ENCODE assay signal across 21 mouse cellular contexts in genomic region chr3:37477438-37478188, GRCm38 (mm10). TPM values are rescaled to one million over a fixed set of nuclear protein-coding genes. Genes with fewer than 3 reads are reported as not detected.
DNase-seq lines count a peak whose midpoint lies in the region; ATAC-seq and TF ChIP-seq lines count a peak whose summit lies in the region.
"Had no signal": no experiment of that assay in that cellular context is flagged by ENCODE, and none has a peak within 500 bp of the region (broad histone marks: within the 10 kb centered on the region; RNA-seq: fewer than 3 reads in every experiment).

No protein-coding gene starts in this region.

- H3ac ChIP-seq in myocyte (ENCODE audit: control insufficient read depth, insufficient read length): no peak overlapping the region

- ATAC-seq in forebrain, embryonic 14.5 days: no peak
- ATAC-seq in forebrain, embryonic 16.5 days: no peak
- no peak for ATAC-seq in megakaryocyte, adult 5-6 weeks (ENCODE audit: poor library complexity, severe bottlenecking)
- ATAC-seq in erythroblast, adult 5-6 weeks (replicated peaks; ENCODE audit: low FRiP score, poor library complexity, severe bottlenecking): peak; percentile 69
- no peak for ATAC-seq in intestine, embryonic 16.5 days
- ATAC-seq: Patski had no signal

- no peak overlapping the region for H3K4me2 ChIP-seq in forebrain, embryonic 14.5 days (ENCODE audit: low read length)
- H3K4me2 ChIP-seq in forebrain, embryonic 16.5 days (ENCODE audit: low read length): no peak overlapping the region
- peak overlapping the region; percentile 39 for H3K4me2 ChIP-seq in myocyte (ENCODE audit: low read depth)
- no peak overlapping the region for H3K4me2 ChIP-seq in intestine, embryonic 16.5 days (ENCODE audit: low read depth, low read length)
- H3K4me2 ChIP-seq: embryonic facial prominence, embryonic 15.5 days; forebrain, embryonic 12.5 days; heart, embryonic 15.5 days; kidney, embryonic 15.5 days; liver, embryonic 13.5 days; midbrain, embryonic 12.5 days; stomach, embryonic 15.5 days had no signal

- H3K27me3 ChIP-seq in forebrain, embryonic 14.5 days (replicated peaks; ENCODE audit: control insufficient read depth, insufficient read depth, low read length): no peaks in the 10 kb centered on the region
- no peaks in the 10 kb centered on the region for H3K27me3 ChIP-seq in forebrain, embryonic 16.5 days (replicated peaks; ENCODE audit: control insufficient read depth, insufficient read depth, low read length)
- no peaks in the 10 kb centered on the region for H3K27me3 ChIP-seq in megakaryocyte, embryonic 14.5 days (replicated peaks)
- H3K27me3 ChIP-seq in myocyte (ENCODE audit: control insufficient read depth, insufficient read depth, insufficient read length): no peaks in the 10 kb centered on the region
- no peaks in the 10 kb centered on the region for H3K27me3 ChIP-seq in intestine, embryonic 16.5 days (replicated peaks; ENCODE audit: control insufficient read depth, insufficient read depth, low read length)
- H3K27me3 ChIP-seq: embryonic facial prominence, embryonic 15.5 days; forebrain, embryonic 12.5 days; heart, embryonic 15.5 days; kidney, embryonic 15.5 days; liver, embryonic 13.5 days; midbrain, embryonic 12.5 days; Patski; stomach, embryonic 15.5 days had no signal

- TF ChIP-seq POLR2A in myocyte (IDR thresholded peaks at IDR 0.05; ENCODE audit: insufficient read length, low read depth): no peak

- H3K36me3 ChIP-seq in forebrain, embryonic 14.5 days (ENCODE audit: control insufficient read depth, insufficient read depth, low read length): no peaks in the 10 kb centered on the region
- no peaks in the 10 kb centered on the region for H3K36me3 ChIP-seq in forebrain, embryonic 16.5 days (ENCODE audit: control insufficient read depth, insufficient read depth)
- peaks cover 9% of the 10 kb centered on the region for H3K36me3 ChIP-seq in megakaryocyte, embryonic 14.5 days (replicated peaks; ENCODE audit: low read length)
- H3K36me3 ChIP-seq in myocyte (ENCODE audit: control insufficient read depth, insufficient read depth): no peaks in the 10 kb centered on the region
- H3K36me3 ChIP-seq in intestine, embryonic 16.5 days (ENCODE audit: control insufficient read depth, insufficient read depth, low read length): no peaks in the 10 kb centered on the region
- H3K36me3 ChIP-seq: embryonic facial prominence, embryonic 15.5 days; heart, embryonic 15.5 days had no signal

- H3K4me1 ChIP-seq in forebrain, embryonic 14.5 days (ENCODE audit: control insufficient read depth, insufficient read depth, low read length): no peaks in the 10 kb centered on the region
- no peaks in the 10 kb centered on the region for H3K4me1 ChIP-seq in forebrain, embryonic 16.5 days (replicated peaks; ENCODE audit: control insufficient read depth, insufficient read depth, low read length)
- H3K4me1 ChIP-seq in megakaryocyte, embryonic 14.5 days: peaks cover 38% of the 10 kb centered on the region
- no peaks in the 10 kb centered on the region; the same call in 1 of the 2 replicates for H3K4me1 ChIP-seq in intestine, embryonic 16.5 days (ENCODE audit: control insufficient read depth, insufficient read depth, low read length)
- H3K4me1 ChIP-seq: embryonic facial prominence, embryonic 15.5 days; forebrain, embryonic 12.5 days; heart, embryonic 15.5 days; midbrain, embryonic 12.5 days; stomach, embryonic 15.5 days had no signal

- H3K27ac ChIP-seq in forebrain, embryonic 14.5 days (ENCODE audit: low read depth, low read length): no peak overlapping the region
- no peak overlapping the region for H3K27ac ChIP-seq in forebrain, embryonic 16.5 days (ENCODE audit: low read length)
- no peak overlapping the region for H3K27ac ChIP-seq in intestine, embryonic 16.5 days (ENCODE audit: low read length)
- H3K27ac ChIP-seq: embryonic facial prominence, embryonic 15.5 days; forebrain, embryonic 12.5 days; heart, embryonic 15.5 days; kidney, embryonic 15.5 days; liver, embryonic 13.5 days; midbrain, embryonic 12.5 days; stomach, embryonic 15.5 days had no signal

- no peak overlapping the region for H3K4me3 ChIP-seq in forebrain, embryonic 14.5 days (ENCODE audit: low read depth, low read length)
- no peak overlapping the region for H3K4me3 ChIP-seq in forebrain, embryonic 16.5 days (replicated peaks; ENCODE audit: low read length)
- peak overlapping the region; percentile 82 for H3K4me3 ChIP-seq in megakaryocyte, embryonic 14.5 days (replicated peaks)
- H3K4me3 ChIP-seq in myocyte: no peak overlapping the region
- H3K4me3 ChIP-seq in intestine, embryonic 16.5 days (ENCODE audit: low read length): no peak overlapping the region
- H3K4me3 ChIP-seq: embryonic facial prominence, embryonic 15.5 days; forebrain, embryonic 12.5 days; heart, embryonic 15.5 days; kidney, embryonic 15.5 days; liver, embryonic 13.5 days; midbrain, embryonic 12.5 days; stomach, embryonic 15.5 days had no signal

- no peaks in the 10 kb centered on the region for H3K9me3 ChIP-seq in forebrain, embryonic 14.5 days (replicated peaks; ENCODE audit: control insufficient read depth, low read length)
- no peaks in the 10 kb centered on the region for H3K9me3 ChIP-seq in forebrain, embryonic 16.5 days (ENCODE audit: control insufficient read depth, low read length)
- H3K9me3 ChIP-seq in megakaryocyte, embryonic 14.5 days: no peaks in the 10 kb centered on the region
- H3K9me3 ChIP-seq in intestine, embryonic 16.5 days (ENCODE audit: control insufficient read depth, low read length): no peaks in the 10 kb centered on the region
- H3K9me3 ChIP-seq: embryonic facial prominence, embryonic 15.5 days; forebrain, embryonic 12.5 days; heart, embryonic 15.5 days; kidney, embryonic 15.5 days; liver, embryonic 13.5 days; midbrain, embryonic 12.5 days; stomach, embryonic 15.5 days had no signal

- DNase-seq in forebrain, embryonic 14.5 days (ENCODE audit: low spot score): peak; percentile 2
- DNase-seq in MN1 (ENCODE audit: low spot score): no peak
- DNase-seq: adrenal gland, postnatal 36 days; cerebellum, postnatal 10 days; embryo, embryonic 11 days; liver, embryonic 13.5 days; lung, postnatal 36 days; thymus, postnatal 14 days had no signal

- no peaks in the 10 kb centered on the region for H3K79me2 ChIP-seq in myocyte (ENCODE audit: control insufficient read depth, insufficient read depth)

- no peak overlapping the region for H3K9ac ChIP-seq in forebrain, embryonic 14.5 days (ENCODE audit: low read length)
- H3K9ac ChIP-seq in forebrain, embryonic 16.5 days (replicated peaks; ENCODE audit: low read depth, low read length): no peak overlapping the region
- no peak overlapping the region for H3K9ac ChIP-seq in intestine, embryonic 16.5 days (ENCODE audit: low read depth, low read length)
- H3K9ac ChIP-seq: embryonic facial prominence, embryonic 15.5 days; forebrain, embryonic 12.5 days; heart, embryonic 15.5 days; kidney, embryonic 15.5 days; liver, embryonic 13.5 days; midbrain, embryonic 12.5 days; stomach, embryonic 15.5 days had no signal

- 64% methylated on average over 7 of the region's 7 CpGs for WGBS in forebrain, embryonic 14.5 days
- WGBS in forebrain, embryonic 16.5 days: 57% methylated on average over 7 of the region's 7 CpGs
- 76% methylated on average over 7 of the region's 7 CpGs for WGBS in intestine, embryonic 16.5 days

TF ChIP-seq in myocyte, 11 proteins besides CTCF, POLR2A, EP300 and RAD21:
- TF ChIP-seq USF1 (IDR thresholded peaks at IDR 0.05; ENCODE audit: low read depth): no peak
- no peak for TF ChIP-seq MYOD1 (IDR thresholded peaks at IDR 0.05; ENCODE audit: control insufficient read depth in 1 of 3, insufficient read length in 2 of 3, low read depth in 2 of 3)

RNA-seq across cellular contexts. Expression of gene Nudt6, which starts 57.6 kb away (rescaled TPM):
- 6.3 and 6.6 TPM in 2 replicates for polyA plus RNA-seq in forebrain, embryonic 14.5 days (2014; fragmentation: Nextera tagmentation; extraction: Ambion mirVana)
- polyA plus RNA-seq in forebrain, embryonic 16.5 days (2015; fragmentation: Nextera tagmentation; extraction: Ambion mirVana): 5.0 and 6.6 TPM in 2 replicates
- polyA plus RNA-seq in megakaryocyte, embryonic 14.5 days (2012; ENCODE audit: insufficient read depth, low replicate concordance): 11.3 and 12.7 TPM in 2 replicates
- total RNA-seq in megakaryocyte, adult 5-6 weeks (2015): 4.5 and 9.5 TPM in 2 replicates
- 7.5 and 10.6 TPM in 2 replicates for total RNA-seq in megakaryocyte, adult 5-6 weeks (2017)
- 1.3 TPM in 1 of 2 replicates, not detected in the other for total RNA-seq in erythroblast, adult 5-6 weeks (2015; ENCODE audit: low replicate concordance)
- 1.5 and 7.5 TPM in 2 replicates for total RNA-seq in erythroblast, adult 5-6 weeks (2017; ENCODE audit: low replicate concordance)
- polyA plus RNA-seq in myocyte (2012; fragmentation: generic; extraction: Trizol): 10.8 TPM
- 10.1 and 11.2 TPM in 2 replicates for polyA plus RNA-seq in intestine, embryonic 16.5 days (2015; fragmentation: Nextera tagmentation; extraction: Ambion mirVana)

RNA-seq across cellular contexts. Expression of gene Spata5, which starts 57.9 kb away (rescaled TPM):
- polyA plus RNA-seq in forebrain, embryonic 14.5 days (2014; fragmentation: Nextera tagmentation; extraction: Ambion mirVana): 37.0 and 38.5 TPM in 2 replicates
- polyA plus RNA-seq in forebrain, embryonic 16.5 days (2015; fragmentation: Nextera tagmentation; extraction: Ambion mirVana): 36.5 and 37.6 TPM in 2 replicates
- polyA plus RNA-seq in megakaryocyte, embryonic 14.5 days (2012; ENCODE audit: insufficient read depth, low replicate concordance): 3.3 TPM in 1 of 2 replicates, not detected in the other
- total RNA-seq in megakaryocyte, adult 5-6 weeks (2015): 42.0 and 62.5 TPM in 2 replicates
- total RNA-seq in megakaryocyte, adult 5-6 weeks (2017): 88.3 and 93.8 TPM in 2 replicates
- total RNA-seq in erythroblast, adult 5-6 weeks (2015; ENCODE audit: low replicate concordance): 1.0 and 2.5 TPM in 2 replicates
- total RNA-seq in erythroblast, adult 5-6 weeks (2017; ENCODE audit: low replicate concordance): 22.2 and 23.6 TPM in 2 replicates
- 24.2 TPM for polyA plus RNA-seq in myocyte (2012; fragmentation: generic; extraction: Trizol)
- 22.1 and 26.2 TPM in 2 replicates for polyA plus RNA-seq in intestine, embryonic 16.5 days (2015; fragmentation: Nextera tagmentation; extraction: Ambion mirVana)
